11 mouse cellular contexts compared by ENCODE assay signal in the genomic region with DNA sequence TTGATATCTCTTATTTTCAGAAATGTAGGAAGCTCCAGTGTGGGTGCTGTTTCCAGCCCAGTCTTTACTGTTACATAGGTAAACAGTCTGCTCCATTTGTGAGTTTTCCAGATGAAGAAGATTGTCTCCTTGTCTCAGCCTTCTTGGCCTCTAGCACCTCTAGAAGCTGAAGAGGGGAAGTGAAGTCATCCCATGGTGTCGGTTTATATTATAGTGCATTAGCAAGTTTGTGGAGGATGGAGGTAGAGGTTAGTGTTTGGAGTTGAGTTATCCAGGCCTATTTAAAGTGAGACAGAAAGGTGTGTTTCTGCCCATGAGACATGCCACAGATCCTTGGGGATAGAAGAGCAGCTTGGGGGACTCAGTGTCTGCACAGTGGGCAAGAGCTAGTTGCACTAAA. TPM values are rescaled to one million over a fixed set of nuclear protein-coding genes. Genes with fewer than 3 reads are reported as not detected.
DNase-seq lines count a peak whose midpoint lies in the region; ATAC-seq and TF ChIP-seq lines count a peak whose summit lies in the region.
"Had no signal": no experiment of that assay in that cellular context is flagged by ENCODE, and none has a peak within 500 bp of the region (broad histone marks: within the 10 kb centered on the region; RNA-seq: fewer than 3 reads in every experiment).

No protein-coding gene starts in this region.

- TF ChIP-seq CTCF in left cerebral cortex, adult 2 months (IDR thresholded peaks at IDR 0.05), result no peak

- 30% methylated on average over 1 of the region's 1 CpGs for WGBS in embryonic facial prominence, embryonic 12.5 days
- WGBS in intestine, embryonic 15.5 days, result 9% methylated on average over 1 of the region's 1 CpGs
- WGBS in neural tube, embryonic 12.5 days, result 28% methylated on average over 1 of the region's 1 CpGs

- H3K4me2 ChIP-seq in embryonic facial prominence, embryonic 12.5 days (replicated peaks), result peak overlapping the region; percentile 70
- H3K4me2 ChIP-seq in intestine, embryonic 15.5 days (replicated peaks), result peak overlapping the region; percentile 80
- peak overlapping the region; percentile 64 for H3K4me2 ChIP-seq in neural tube, embryonic 12.5 days (replicated peaks)

- DNase-seq in left cerebral cortex, adult 2 months (ENCODE audit: extremely low spot score in 1 of 2, low spot score in 2 of 2), result no peak
- DNase-seq in left cerebral cortex, postnatal 36 days (ENCODE audit: low spot score in 2 of 2), result no peak
- no peak for DNase-seq in gastrocnemius, adult 8-10 months (ENCODE audit: low spot score in 2 of 2)
- no peak for DNase-seq in T-cell, adult 2 months (ENCODE audit: low spot score)
- DNase-seq: adrenal gland, postnatal 10 days; gastrocnemius, postnatal 36 days; right cerebral cortex, postnatal 14 days had no signal

- H3K36me3 ChIP-seq in embryonic facial prominence, embryonic 12.5 days, result peaks cover 12% of the 10 kb centered on the region
- 0 out of 2 replicates have a peak, but pooled peaks cover 4% of the 10 kb centered on the region for H3K36me3 ChIP-seq in intestine, embryonic 15.5 days
- H3K36me3 ChIP-seq in neural tube, embryonic 12.5 days, result peaks cover 21% of the 10 kb centered on the region; the same call in 1 of the 2 replicates

- no peaks in the 10 kb centered on the region for H3K9me3 ChIP-seq in embryonic facial prominence, embryonic 12.5 days
- H3K9me3 ChIP-seq in intestine, embryonic 15.5 days, result no peaks in the 10 kb centered on the region
- H3K9me3 ChIP-seq in neural tube, embryonic 12.5 days, result no peaks in the 10 kb centered on the region

- peaks cover 21% of the 10 kb centered on the region for H3K4me1 ChIP-seq in embryonic facial prominence, embryonic 12.5 days
- peaks cover 12% of the 10 kb centered on the region; the same call in 1 of the 2 replicates for H3K4me1 ChIP-seq in intestine, embryonic 15.5 days (replicated peaks)
- peaks cover 22% of the 10 kb centered on the region for H3K4me1 ChIP-seq in neural tube, embryonic 12.5 days

- intact Hi-C loops in left cerebral cortex, adult 2 months (cut with DNase I), result no loop called here
- intact Hi-C loops in left cerebral cortex, postnatal 36 days (cut with DNase I), result loop anchor here (2.0 kb wide), 1 partner anchor 346 kb away; a partner anchor contains a TSS

- H3K27ac ChIP-seq in left cerebral cortex, adult 2 months, result no peak overlapping the region
- H3K27ac ChIP-seq in embryonic facial prominence, embryonic 12.5 days, result no peak overlapping the region
- H3K27ac ChIP-seq in intestine, embryonic 15.5 days, result no peak overlapping the region
- H3K27ac ChIP-seq in neural tube, embryonic 12.5 days, result no peak overlapping the region

- ATAC-seq in embryonic facial prominence, embryonic 12.5 days (ENCODE audit: insufficient number of reproducible peaks, insufficient read depth, low FRiP score, low TSS enrichment), result no peak
- ATAC-seq in intestine, embryonic 15.5 days, result no peak
- no peak for ATAC-seq in neural tube, embryonic 12.5 days (ENCODE audit: low FRiP score, low read depth)
- no peak for ATAC-seq in inflammation-experienced regulatory T-cells, adult 6 months

- H3K9ac ChIP-seq in embryonic facial prominence, embryonic 12.5 days, result peak overlapping the region; percentile 90; the same call in 1 of the 2 replicates
- H3K9ac ChIP-seq in intestine, embryonic 15.5 days, result peak overlapping the region; percentile 94; the same call in 1 of the 2 replicates
- H3K9ac ChIP-seq in neural tube, embryonic 12.5 days, result no peak overlapping the region

- no peaks in the 10 kb centered on the region for H3K27me3 ChIP-seq in embryonic facial prominence, embryonic 12.5 days
- H3K27me3 ChIP-seq in intestine, embryonic 15.5 days (replicated peaks), result no peaks in the 10 kb centered on the region
- H3K27me3 ChIP-seq in neural tube, embryonic 12.5 days (replicated peaks), result no peaks in the 10 kb centered on the region

- peak overlapping the region; percentile 91 for H3K4me3 ChIP-seq in left cerebral cortex, adult 2 months
- peak overlapping the region; percentile 81 for H3K4me3 ChIP-seq in embryonic facial prominence, embryonic 12.5 days
- peak overlapping the region; percentile 96 for H3K4me3 ChIP-seq in intestine, embryonic 15.5 days (replicated peaks)
- H3K4me3 ChIP-seq in neural tube, embryonic 12.5 days, result peak overlapping the region; percentile 90

RNA-seq across cellular contexts. Expression of a gene that starts 1.7 kb away (rescaled TPM):
- total RNA-seq in left cerebral cortex, adult 2 months (2021), result 10 to 100 TPM; 37.3 to 41.0 TPM
- 10 to 100 TPM; 36.6 to 38.6 TPM for total RNA-seq in left cerebral cortex, postnatal 36 days (2021)
- 16.2 and 16.9 TPM in 2 replicates for polyA plus RNA-seq in embryonic facial prominence, embryonic 12.5 days (2016; fragmentation: Nextera tagmentation; extraction: Ambion mirVana)
- polyA plus RNA-seq in intestine, embryonic 15.5 days (2015; fragmentation: Nextera tagmentation; extraction: Ambion mirVana), result 13.9 TPM in 2 replicates
- 18.3 and 18.4 TPM in 2 replicates for polyA plus RNA-seq in neural tube, embryonic 12.5 days (2016; fragmentation: Nextera tagmentation; extraction: Ambion mirVana)
- polyA plus RNA-seq in inflammation-experienced regulatory T-cells, adult 6 months (2017; shearing (Covaris generic)), result 10 to 100 TPM; 14.1 to 18.9 (median 16.0) TPM
- 10 to 100 TPM; 36.0 to 48.2 (median 47.0) TPM for total RNA-seq in gastrocnemius, adult 8-10 months (2022)
